In the genomic region with DNA sequence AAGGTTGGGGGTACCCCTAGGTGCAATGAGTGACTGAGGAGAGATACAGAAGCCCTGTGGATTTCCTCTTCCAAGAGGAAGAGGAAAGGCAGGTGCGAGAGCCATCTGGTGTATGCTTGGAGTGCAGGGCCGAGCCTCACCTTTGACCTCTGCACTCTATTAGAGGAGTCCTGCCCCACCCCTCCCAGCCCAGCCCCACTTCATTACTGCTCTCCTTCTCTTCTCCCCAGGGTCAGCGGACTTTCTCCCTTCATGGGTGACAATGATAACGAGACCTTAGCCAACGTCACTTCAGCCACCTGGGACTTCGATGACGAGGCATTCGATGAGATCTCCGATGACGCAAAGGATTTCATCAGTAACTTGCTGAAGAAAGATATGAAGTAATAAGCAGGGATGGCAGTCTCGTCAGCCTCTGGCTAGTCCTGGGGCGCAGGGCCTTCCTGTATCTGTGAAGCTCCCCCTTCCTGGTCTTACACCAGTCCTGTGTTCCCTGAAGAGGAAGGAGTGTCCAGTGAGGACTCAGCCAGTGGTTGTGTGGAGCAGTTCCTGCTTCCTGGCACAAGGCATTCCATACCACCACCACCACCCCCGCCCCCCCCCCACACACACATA, we compare ENCODE assay signal across 19 mouse cellular contexts.
"Had no signal": no experiment of that assay in that cellular context is flagged by ENCODE, and none has a peak within 500 bp of the region (broad histone marks: within the 10 kb centered on the region; RNA-seq: fewer than 3 reads in every experiment).

No protein-coding gene starts in this region.

- H3K9ac ChIP-seq: limb, embryonic 13.5 days; liver, embryonic 12.5 days; liver, embryonic 15.5 days; lung, embryonic 15.5 days had no signal

- H3K4me1 ChIP-seq: liver, embryonic 15.5 days had no signal

- DNase-seq: kidney, adult 2 months; kidney, postnatal 25 days; layer of hippocampus, adult 9-11 months; liver; lung, adult 18-20 months; lung, postnatal 10 days; lung, postnatal 36 days; midbrain, embryonic 14.5 days; right cerebral cortex, adult 18-20 months; right cerebral cortex, postnatal 25 days; thymus, adult 18-20 months had no signal

- H3K9me3 ChIP-seq: limb, embryonic 10.5 days; limb, embryonic 13.5 days; liver, embryonic 12.5 days; liver, embryonic 15.5 days; lung, embryonic 15.5 days had no signal

- H3K4me2 ChIP-seq: limb, embryonic 13.5 days; liver, embryonic 12.5 days; liver, embryonic 15.5 days; lung, embryonic 15.5 days; midbrain, embryonic 11.5 days had no signal

- H3K36me3 ChIP-seq: limb, embryonic 10.5 days; limb, embryonic 13.5 days; liver, embryonic 12.5 days; liver, embryonic 15.5 days had no signal

- ATAC-seq: liver, embryonic 12.5 days had no signal

- H3K27me3 ChIP-seq: liver, embryonic 12.5 days; liver, embryonic 15.5 days; lung, embryonic 15.5 days had no signal

- H3K4me3 ChIP-seq: layer of hippocampus, adult 2 months; limb, embryonic 10.5 days; limb, embryonic 13.5 days; liver, embryonic 12.5 days; liver, embryonic 15.5 days; lung, embryonic 15.5 days had no signal

- H3K27ac ChIP-seq: kidney, postnatal 0 days; limb, embryonic 10.5 days; limb, embryonic 13.5 days; liver, embryonic 12.5 days; liver, embryonic 15.5 days; lung, embryonic 15.5 days had no signal
